Mouse (Mus musculus) ES-E14 (cell line): ENCODE data around the gene Hspb1. TPM values are rescaled to one million over a fixed set of nuclear protein-coding genes. Genes with fewer than 3 reads are reported as not detected.
A peak's percentile ranks its signal among the peaks of the same experiment; 100 is the strongest.

Source experiments
- DNase-seq: peaks from one replicate; pipeline ENCODE4 v3.0.0-alpha.2; 2013; ENCODE audit warnings: low read depth, low spot score
- H3K27ac ChIP-seq: 2 replicates; pipeline ENCODE4 v1.5.1; 2012; ENCODE audit warnings: low read depth, mild to moderate bottlenecking, low read length, moderate library complexity, mixed read lengths; ENCODE audit not compliant: poor library complexity, insufficient read depth, severe bottlenecking
- H3K36me3 ChIP-seq: 2 replicates; pipeline ENCODE4 v1.6.1; 2012; ENCODE audit warnings: mild to moderate bottlenecking, low read length, moderate library complexity, mixed read lengths; ENCODE audit not compliant: control insufficient read depth, poor library complexity, insufficient read depth, severe bottlenecking
- H3K4me1 ChIP-seq, 2 experiments: fragments of 150-350 bp in 1 of 2; sonication (generic) in 1 of 2; 2 replicates each; pipeline ENCODE4 v1.6.1; 2012; ENCODE audit warnings: low read length in 2 of 2, mild to moderate bottlenecking in 1 of 2, mixed read lengths in 1 of 2; ENCODE audit not compliant: control insufficient read depth in 2 of 2, insufficient read depth in 2 of 2, poor library complexity in 1 of 2
- H3K4me3 ChIP-seq, 2 experiments: fragments of 150-350 bp in 1 of 2; sonication (generic) in 1 of 2; 2 replicates each; pipeline ENCODE4 v1.5.1; 2012; ENCODE audit warnings: low read length in 2 of 2, low read depth in 1 of 2, mild to moderate bottlenecking in 1 of 2, mixed read lengths in 1 of 2; ENCODE audit not compliant: insufficient read depth in 1 of 2, poor library complexity in 1 of 2, severe bottlenecking in 1 of 2
- H3K9ac ChIP-seq: 2 replicates; pipeline ENCODE4 v1.6.1; 2012; ENCODE audit warnings: low read depth, mild to moderate bottlenecking, low read length, mixed read lengths; ENCODE audit not compliant: poor library complexity, insufficient read depth, severe bottlenecking
- H3K9me3 ChIP-seq: fragments of 150-350 bp; sonication (generic); 2 replicates; pipeline ENCODE4 v1.6.1; 2012; ENCODE audit warnings: low read depth, mild to moderate bottlenecking, low read length; ENCODE audit not compliant: control insufficient read depth, insufficient read depth
- CHD2 ChIP-seq: IDR thresholded peaks from 2 replicates; pipeline ENCODE4 v1.6.1; 2014; ENCODE audit warnings: mild to moderate bottlenecking, low read depth, low read length, inconsistent platforms
- HCFC1 ChIP-seq: IDR thresholded peaks from 2 replicates; pipeline ENCODE4 v1.6.1; 2012; ENCODE audit warnings: low read length, inconsistent platforms, borderline replicate concordance; ENCODE audit not compliant: insufficient read depth
- MAFK ChIP-seq: IDR thresholded peaks from 2 replicates; pipeline ENCODE4 v1.6.1; 2014; ENCODE audit warnings: mild to moderate bottlenecking, low read depth, low read length, inconsistent platforms; ENCODE audit not compliant: insufficient read depth
- ZC3H11A ChIP-seq: IDR thresholded peaks from 2 replicates; pipeline ENCODE4 v1.6.1; 2012; ENCODE audit warnings: low read depth, mild to moderate bottlenecking, inconsistent platforms, low read length, borderline replicate concordance
- ZNF384 ChIP-seq: IDR thresholded peaks from 2 replicates; pipeline ENCODE4 v1.6.1; 2012; ENCODE audit warnings: low read depth, low read length, inconsistent platforms
- in situ Hi-C, 2 experiments: fragments of 600-800 bp; cut with MboI; formaldehyde crosslinking; loops; one replicate each; pipeline ENCODE4 v1.15.1; 2025; ENCODE audit warnings: low sequenced_read_pairs in 2 of 2, inconsistent platforms in 1 of 2; ENCODE audit not compliant: unreplicated experiment in 2 of 2
- total RNA-seq: library from RNA; depleted of rRNA; stranded (reverse); fragments of 300-350 nt; gene quantifications from 2 replicates; pipeline ENCODE4 v1.2.3, GENCODE M21; 2012

Hspb1 gene
- total RNA-seq, 1 experiment = 878 TPM

- Histone ChIP-seq H3K9me3 (no peaks in the 10 kb centered on the region), H3K4me1 (peaks cover 9 to 47% of the 10 kb centered on the region in 2 experiments; a peak in 3 of 4 replicates), H3K4me3 (no peak overlapping the region), H3K9ac (no peak overlapping the region), H3K27ac (no peak overlapping the region), H3K36me3 (peaks cover 78% of the 10 kb centered on the region)
- in situ Hi-C loops = no loop called here
- DNase-seq = no peak
- TF ChIP-seq CHD2 = no peak
- TF ChIP-seq ZC3H11A = no peak
- no peak for TF ChIP-seq HCFC1
These were observed 25.5 kb downstream of the Hspb1 start for GRCm38 (mm10) chr5:135913201-135913600.

- H3K4me3 ChIP-seq = no peak overlapping the region
- no peak overlapping the region for H3K27ac ChIP-seq
- no peak for DNase-seq
- H3K9me3 ChIP-seq = no peaks in the 10 kb centered on the region
- peaks cover 9 to 48% of the 10 kb centered on the region in 2 experiments; a peak in 3 of 4 replicates for H3K4me1 ChIP-seq
- in situ Hi-C loops = no loop called here
- no peak overlapping the region; the same call in 1 of the 2 replicates for H3K9ac ChIP-seq
- peaks cover 80% of the 10 kb centered on the region for H3K36me3 ChIP-seq
- no peak for TF ChIP-seq MAFK
- no peak for TF ChIP-seq HCFC1
- no peak for TF ChIP-seq ZC3H11A
- no peak for TF ChIP-seq CHD2
- no peak for TF ChIP-seq ZNF384
These were observed 26.4 kb downstream of the Hspb1 start for GRCm38 (mm10) chr5:135914156-135914555.

- peaks cover 78% of the 10 kb centered on the region for H3K36me3 ChIP-seq
- TF ChIP-seq ZC3H11A (no peak), CHD2 (no peak), HCFC1 (no peak), MAFK (no peak)
- DNase-seq = no peak
- no peaks in the 10 kb centered on the region for H3K9me3 ChIP-seq
- in situ Hi-C loops = no loop called here
- H3K4me1 ChIP-seq = peaks cover 9 to 41% of the 10 kb centered on the region in 2 experiments; a peak in 2 of 4 replicates
- H3K9ac ChIP-seq = no peak overlapping the region
- no peak overlapping the region for H3K4me3 ChIP-seq
- H3K27ac ChIP-seq = peak overlapping the region; percentile 17; the same call in 1 of the 2 replicates
These were observed 28.4 kb downstream of the Hspb1 start for GRCm38 (mm10) chr5:135916051-135916565.

DNA sequence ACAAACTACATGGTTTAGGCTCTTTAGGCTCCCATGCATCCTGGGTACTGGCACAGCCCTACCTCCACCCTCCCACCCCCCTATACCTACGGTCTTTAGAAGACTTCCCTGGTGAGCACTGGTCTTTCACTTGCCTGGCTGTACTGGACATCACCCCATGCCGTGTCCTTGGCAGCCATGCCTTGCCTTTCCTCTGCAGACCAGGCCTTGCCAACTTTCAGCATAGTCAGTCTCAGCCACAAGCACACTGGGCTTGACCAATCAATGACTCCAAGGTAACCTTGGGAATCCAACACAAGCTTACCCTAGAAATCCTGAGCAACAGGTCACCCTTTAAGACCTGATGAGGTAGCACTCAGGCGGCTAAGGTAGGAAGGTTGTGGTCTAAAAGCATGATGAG is 28.9 kb downstream of the Hspb1 start:
- in situ Hi-C loops = no loop called here

More for the DNA sequence above, 28.9 kb downstream of the Hspb1 start:
- Histone ChIP-seq H3K27ac (no peak overlapping the region), H3K9ac (no peak overlapping the region), H3K4me1 (peaks cover 9 to 36% of the 10 kb centered on the region in 2 experiments; a peak in 2 of 4 replicates), H3K9me3 (no peaks in the 10 kb centered on the region), H3K36me3 (peaks cover 75% of the 10 kb centered on the region), H3K4me3 (no peak overlapping the region)
- no peak for TF ChIP-seq ZC3H11A
- TF ChIP-seq ZNF384 = no peak
- TF ChIP-seq MAFK = no peak
- no peak for TF ChIP-seq HCFC1
- no peak for TF ChIP-seq CHD2
- no peak for DNase-seq
